Mouse (Mus musculus) NIH3T3 (cell line): ENCODE measurements at regions not wholly inside any gene's neighbourhood (a gene's known extent, or its start where the extent isn't known, plus 50 kb on each side); places are given as distances from the start of the nearest gene placed in this dataset.

Experiments
- DNase-seq: peaks from one replicate; pipeline ENCODE4 v3.0.0-alpha.2; 2012; ENCODE audit warnings: low read depth

GRCm38 (mm10) chr8:115478406-115479060, 229.1 kb downstream of the Maf start:
- DNase-seq: no peak

DNA sequence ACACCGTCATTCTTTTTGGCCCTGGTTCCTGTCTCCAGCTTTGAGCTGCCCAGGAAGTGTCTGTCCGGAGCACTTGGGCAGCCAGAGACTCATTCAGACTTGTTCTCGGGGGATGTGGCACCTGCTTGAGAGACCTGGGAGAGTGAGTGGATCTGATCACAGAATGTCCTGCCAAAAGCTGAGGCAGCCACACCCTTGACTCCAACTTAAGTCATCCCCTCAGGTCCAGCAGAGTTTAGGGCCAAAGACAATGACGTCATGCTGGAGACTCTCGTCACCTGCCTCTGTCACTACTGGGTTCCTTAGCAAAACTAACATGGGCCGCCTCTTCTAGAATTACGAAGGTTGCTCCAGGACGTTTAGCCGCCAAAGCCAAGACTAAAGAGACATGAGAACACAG, 231.5 kb downstream of the Maf start:
- no peak for DNase-seq

DNA sequence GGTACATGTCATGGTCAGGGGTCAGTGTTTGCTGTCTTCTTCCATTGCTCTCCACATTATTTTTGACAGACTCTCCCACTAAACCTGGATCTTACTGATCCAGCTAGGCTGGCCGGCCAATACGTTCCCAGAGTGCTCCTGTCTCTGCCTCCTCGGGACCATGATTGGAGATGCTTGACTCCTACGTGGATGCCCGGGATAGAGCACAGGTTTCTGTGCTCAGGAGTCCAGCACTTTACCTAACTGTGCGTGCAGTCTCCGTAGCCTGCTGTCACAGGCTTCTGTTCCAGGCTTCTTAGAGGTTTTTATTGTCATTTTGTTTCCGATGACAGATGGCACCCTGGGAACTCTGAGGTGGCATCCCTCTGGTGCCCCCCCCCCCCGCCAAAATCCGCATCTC, 232.4 kb downstream of the Maf start:
- no peak for DNase-seq

GRCm38 (mm10) chr8:115473974-115474373, 233.6 kb downstream of the Maf start:
- DNase-seq: no peak

DNA sequence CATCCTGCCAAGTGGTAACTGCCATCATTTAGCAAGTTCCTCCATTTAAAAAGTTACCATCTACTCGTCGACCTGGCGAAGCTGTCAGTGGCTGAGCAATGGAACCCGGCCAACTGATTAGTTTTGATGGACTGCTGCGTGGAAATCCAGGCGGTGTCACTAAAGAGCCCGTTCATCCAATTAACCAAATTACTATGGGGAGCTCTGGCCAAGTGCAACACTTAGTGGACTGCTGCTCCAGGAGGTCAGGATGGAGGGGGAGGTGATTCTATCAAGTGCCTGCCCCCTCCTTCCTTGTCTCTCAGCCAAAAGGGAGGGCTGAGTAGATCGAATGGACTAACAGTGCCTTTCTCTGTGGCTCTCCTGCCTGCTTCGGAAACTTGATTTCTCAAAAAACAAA, 241.0 kb downstream of the Maf start:
- DNase-seq: no peak

GRCm38 (mm10) chr8:115466122-115466521, 241.5 kb downstream of the Maf start:
- no peak for DNase-seq

GRCm38 (mm10) chr8:115462657-115463056, 244.9 kb downstream of the Maf start:
- DNase-seq: peak; percentile 43

- no peak for DNase-seq
Measured at GRCm38 (mm10) chr8:115458119-115458518, 249.5 kb downstream of the Maf start.

DNA sequence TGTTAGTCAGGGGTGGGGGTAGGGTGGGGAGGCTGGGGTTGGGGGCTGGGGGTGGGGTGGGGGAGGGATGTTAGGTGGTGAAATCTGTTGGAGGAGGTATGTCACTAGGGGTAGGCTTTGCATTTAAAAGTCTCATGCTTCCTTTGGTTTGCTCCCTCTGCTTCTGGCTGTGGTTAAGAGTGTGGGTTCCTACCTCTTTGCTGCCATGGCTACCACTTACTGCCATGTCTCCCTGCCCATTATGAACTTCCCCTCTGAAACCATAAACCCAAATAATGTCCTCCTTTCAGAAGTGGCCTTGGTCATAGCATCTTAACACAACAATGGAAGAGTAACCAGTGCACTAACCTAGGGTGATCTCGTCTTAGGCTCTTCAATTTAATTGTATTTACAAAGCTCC, 256.8 kb downstream of the Maf start:
- no peak for DNase-seq

- DNase-seq: no peak
Measured at GRCm38 (mm10) chr8:115448367-115448766, 259.2 kb downstream of the Maf start.

DNA sequence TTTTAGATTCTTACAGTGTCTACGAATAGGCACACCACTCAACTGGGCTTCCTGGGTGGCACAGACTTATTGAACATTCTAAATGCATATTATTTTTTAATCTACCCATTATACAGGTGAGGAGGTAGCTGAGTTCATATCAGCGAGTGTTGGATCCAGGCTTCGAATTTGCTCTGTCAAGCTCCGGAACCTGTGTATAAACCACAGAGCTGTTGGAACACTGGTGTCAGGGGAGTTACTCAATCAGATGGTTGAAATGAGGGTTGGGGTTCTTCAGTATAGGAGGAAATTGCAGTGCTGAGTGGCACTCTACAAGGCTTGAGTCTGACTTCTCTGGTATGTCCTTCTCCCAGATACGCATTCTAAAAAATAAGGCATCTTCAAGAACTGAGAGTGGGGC, 263.1 kb downstream of the Maf start:
- no peak for DNase-seq

DNA sequence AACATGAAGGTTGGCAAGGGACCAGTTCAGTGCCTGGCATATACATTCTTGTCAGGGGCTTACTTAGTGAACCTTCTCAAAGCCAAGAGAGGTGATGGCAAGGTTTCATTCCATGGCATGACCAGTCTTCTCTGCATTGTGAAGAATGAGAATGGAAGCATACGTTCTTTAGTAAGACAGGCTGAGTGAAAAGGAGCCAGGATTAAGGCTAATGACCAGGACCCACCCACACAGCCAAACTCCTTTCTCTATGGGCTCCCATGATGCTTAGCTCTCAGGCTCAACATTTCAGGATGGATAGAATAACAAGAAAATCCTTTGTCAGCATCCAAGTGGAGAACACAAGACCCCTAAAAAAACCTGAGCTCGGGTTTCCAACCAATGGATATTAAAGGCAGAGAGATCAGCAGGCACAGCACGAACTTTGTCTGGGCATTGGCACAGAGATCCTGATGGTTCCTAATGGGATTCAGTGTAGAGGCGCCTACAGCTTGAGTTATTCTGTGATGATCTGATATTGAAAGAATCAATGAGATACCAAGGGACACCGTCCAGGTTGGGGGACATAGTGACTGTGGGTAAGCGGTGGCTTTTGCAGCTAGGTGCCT, 265.5 kb downstream of the Maf start:
- no peak for DNase-seq

DNA sequence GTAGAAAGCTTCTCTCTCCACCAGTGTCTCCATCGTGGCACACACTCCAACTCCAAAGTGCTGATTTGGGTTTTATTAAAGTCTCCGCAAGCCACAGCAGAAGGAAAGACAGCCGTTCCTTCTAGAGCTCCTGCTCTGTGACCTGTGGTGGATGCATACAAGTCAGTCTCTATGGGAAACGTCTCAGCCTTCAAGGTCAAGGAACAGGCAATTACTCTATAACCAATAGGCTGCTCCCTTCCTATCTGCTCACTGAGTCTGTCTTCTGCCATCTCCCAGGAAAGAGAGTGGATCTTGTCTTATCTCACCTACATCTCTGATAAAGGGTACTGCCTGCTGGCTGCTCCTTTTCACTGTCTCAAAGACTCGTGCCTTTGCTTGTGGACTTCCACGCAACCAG, 266.3 kb downstream of the Maf start:
- DNase-seq: no peak

GRCm38 (mm10) chr8:115440151-115440550, 267.4 kb downstream of the Maf start:
- no peak for DNase-seq

DNA sequence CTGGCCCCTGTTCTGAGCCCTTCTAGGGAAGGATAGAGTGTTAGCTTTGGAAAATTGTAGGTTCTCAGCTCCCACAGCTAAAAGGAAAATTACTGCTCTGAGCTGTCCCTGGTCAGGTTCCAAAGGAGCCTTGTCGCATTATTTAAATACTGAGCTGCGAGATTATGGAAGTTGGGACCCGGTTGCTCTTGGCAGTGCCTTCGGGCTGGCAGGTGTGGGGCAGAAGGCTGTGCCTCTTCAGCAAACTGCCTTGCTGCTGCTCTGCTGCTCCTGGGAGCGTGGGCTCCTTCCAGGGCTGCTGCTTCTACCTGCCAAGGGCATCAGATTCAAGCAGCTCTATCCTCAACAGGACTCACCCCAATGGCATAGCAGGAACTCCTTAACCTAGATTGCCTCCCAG, 268.1 kb downstream of the Maf start:
- no peak for DNase-seq

- DNase-seq: no peak
Measured at GRCm38 (mm10) chr8:115437956-115438355, 269.6 kb downstream of the Maf start.

DNA sequence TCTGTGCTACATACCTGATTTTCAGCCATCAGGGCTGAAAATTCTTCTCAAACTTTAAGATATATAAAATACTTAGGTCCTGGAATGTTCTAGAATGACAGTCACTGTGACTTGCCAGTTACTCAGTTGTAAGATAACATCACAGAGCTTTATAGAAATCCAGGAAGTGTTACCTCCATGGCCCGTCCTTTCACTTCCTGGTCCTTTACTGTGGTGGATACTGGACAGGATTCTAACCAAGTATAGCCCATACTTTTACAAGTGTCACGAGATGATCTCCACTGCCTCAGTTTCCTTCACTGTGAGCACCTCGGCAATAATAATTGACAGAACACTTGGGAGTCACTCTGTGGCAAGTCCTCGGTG, 271.3 kb downstream of the Maf start:
- no peak for DNase-seq

- no peak for DNase-seq
Measured at GRCm38 (mm10) chr8:115435720-115436355, 271.8 kb downstream of the Maf start.

DNA sequence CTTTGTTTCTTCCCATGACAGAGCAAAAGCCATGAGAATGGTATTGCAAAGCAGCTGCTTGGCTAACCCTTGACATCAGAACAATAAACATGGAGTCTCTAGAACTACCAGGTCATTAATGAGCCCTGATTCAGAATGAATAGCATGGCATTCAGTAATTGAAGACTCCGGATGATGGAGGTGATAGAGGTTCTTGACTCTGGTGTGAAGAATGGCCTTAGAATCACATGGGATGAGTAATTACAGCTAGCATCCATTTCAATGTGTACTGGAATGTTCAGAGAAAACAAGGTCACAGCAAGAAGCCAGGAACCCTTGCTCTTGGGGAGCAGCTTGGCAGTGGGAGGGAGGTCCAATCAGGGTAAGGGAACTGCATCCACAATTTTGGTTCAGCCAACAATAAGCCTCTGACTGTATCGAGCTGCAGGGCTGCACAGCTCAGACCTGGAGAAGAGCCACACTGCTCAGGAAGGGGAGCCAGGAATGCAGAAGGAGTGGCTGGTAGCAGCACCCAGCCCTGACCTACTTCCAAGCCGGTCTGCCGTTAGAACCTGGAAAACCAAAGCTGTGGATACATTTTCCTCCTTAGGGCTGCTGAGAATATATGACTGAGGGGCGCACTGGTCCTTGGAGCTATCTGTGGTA, 275.1 kb downstream of the Maf start:
- DNase-seq: no peak

DNA sequence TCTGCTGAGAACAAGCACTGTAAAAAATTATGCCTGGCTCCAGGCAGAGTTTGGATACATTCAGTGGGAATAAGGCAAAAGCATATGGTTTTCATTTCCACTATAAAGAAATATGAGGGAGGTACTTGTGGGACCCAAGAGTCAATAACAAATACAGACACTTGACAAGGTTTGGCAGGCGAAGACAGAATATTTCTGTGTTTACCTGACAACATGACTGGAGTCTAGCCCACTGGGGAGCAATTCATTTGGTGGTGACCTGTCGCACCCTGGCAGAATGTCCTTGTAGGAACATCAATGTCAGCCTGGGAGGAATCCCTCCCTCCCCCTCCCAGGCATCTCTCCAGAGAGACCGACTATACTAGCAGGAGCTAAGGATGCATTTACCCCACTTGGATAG, 276.8 kb downstream of the Maf start:
- DNase-seq: no peak

DNA sequence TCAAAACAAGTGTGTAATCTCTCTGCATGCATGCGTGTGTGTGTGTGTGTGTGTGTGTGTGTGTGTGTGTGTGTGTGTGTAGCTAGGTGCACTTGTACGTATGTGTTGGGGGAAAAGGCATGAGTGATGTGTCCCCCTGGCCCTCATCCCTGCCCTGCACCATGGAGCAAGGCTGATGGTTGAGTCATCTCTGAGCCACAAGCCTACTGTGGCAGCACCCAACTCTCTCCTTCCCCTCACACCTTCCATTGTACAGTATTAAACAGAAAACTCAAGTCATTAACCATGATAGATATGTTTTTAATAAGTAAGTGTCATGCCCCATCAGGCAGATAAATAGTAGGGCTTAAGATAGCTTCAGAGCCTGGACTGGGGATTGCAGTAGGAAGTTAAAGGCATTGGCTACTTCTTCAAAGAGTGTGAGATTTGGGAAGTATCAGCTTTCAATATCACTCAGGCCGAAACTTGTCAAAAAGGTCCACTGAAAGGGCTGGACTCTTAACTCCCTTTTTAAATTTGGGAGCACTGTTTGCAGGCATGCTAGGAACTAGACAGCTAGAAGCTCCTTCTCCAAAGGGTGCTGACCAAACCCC, 278.2 kb downstream of the Maf start:
- DNase-seq: no peak

GRCm38 (mm10) chr8:115428528-115429290, 278.9 kb downstream of the Maf start:
- no peak for DNase-seq
